In the genomic region with DNA sequence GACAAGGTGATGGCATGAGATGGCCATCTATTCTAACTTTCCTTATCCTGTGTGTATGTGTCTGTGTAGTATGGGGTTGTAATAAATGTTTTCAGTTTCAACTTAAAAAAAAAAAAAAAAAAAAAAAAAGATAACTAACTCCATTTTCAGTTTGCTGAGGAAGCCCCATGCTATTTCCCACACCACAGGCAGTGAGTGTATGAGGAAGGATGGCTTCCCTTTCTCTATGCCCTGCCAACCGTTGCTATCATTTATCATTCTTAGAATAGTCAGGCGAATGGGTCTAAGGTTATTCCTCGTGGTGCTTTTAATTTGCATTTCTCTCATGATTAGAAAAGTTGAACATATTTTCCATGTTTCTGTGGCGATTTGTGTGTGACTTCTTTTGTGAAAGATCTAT, we compare ENCODE assay signal across 27 mouse cellular contexts. TPM values are rescaled to one million over a fixed set of nuclear protein-coding genes. Genes with fewer than 3 reads are reported as not detected.
"Had no signal": no experiment of that assay in that cellular context is flagged by ENCODE, and none has a peak within 500 bp of the region (broad histone marks: within the 10 kb centered on the region; RNA-seq: fewer than 3 reads in every experiment).

No protein-coding gene starts in this region.

- H3K4me1 ChIP-seq: limb, embryonic 10.5 days; limb, embryonic 13.5 days; liver, embryonic 12.5 days; liver, embryonic 15.5 days; neural tube, embryonic 12.5 days; neural tube, embryonic 15.5 days had no signal

- H3K9me3 ChIP-seq: limb, embryonic 10.5 days; limb, embryonic 13.5 days; liver, embryonic 12.5 days; liver, embryonic 15.5 days; neural tube, embryonic 12.5 days; neural tube, embryonic 15.5 days had no signal

- DNase-seq: kidney, adult 18-20 months; kidney, adult 9 months; kidney, postnatal 14 days; kidney, postnatal 4 days; layer of hippocampus, adult 9-11 months; liver; lung, adult 2 months; midbrain, embryonic 14.5 days; retina, postnatal 1 day; right cerebral cortex, postnatal 25 days; spleen, adult 18-20 months; thymus, adult 18-20 months; thymus, postnatal 14 days; thymus, postnatal 4 days had no signal

- H3K4me2 ChIP-seq: limb, embryonic 13.5 days; liver, embryonic 12.5 days; liver, embryonic 15.5 days; midbrain, embryonic 11.5 days; neural tube, embryonic 12.5 days; neural tube, embryonic 15.5 days had no signal

- ATAC-seq: liver, embryonic 12.5 days; lung, postnatal 0 days had no signal

- H3K27ac ChIP-seq: limb, embryonic 10.5 days; limb, embryonic 13.5 days; liver, embryonic 12.5 days; liver, embryonic 15.5 days; macrophage; neural tube, embryonic 12.5 days; neural tube, embryonic 15.5 days had no signal

- H3K4me3 ChIP-seq: limb, embryonic 10.5 days; limb, embryonic 13.5 days; liver, embryonic 12.5 days; liver, embryonic 15.5 days; neural tube, embryonic 12.5 days; neural tube, embryonic 15.5 days had no signal

- H3K36me3 ChIP-seq: limb, embryonic 10.5 days; limb, embryonic 13.5 days; liver, embryonic 12.5 days; liver, embryonic 15.5 days; neural tube, embryonic 12.5 days; neural tube, embryonic 15.5 days had no signal

- H3K27me3 ChIP-seq: limb, embryonic 13.5 days; liver, embryonic 12.5 days; liver, embryonic 15.5 days; neural tube, embryonic 12.5 days; neural tube, embryonic 15.5 days had no signal

- H3K9ac ChIP-seq: limb, embryonic 13.5 days; liver, embryonic 12.5 days; liver, embryonic 15.5 days; neural tube, embryonic 12.5 days; neural tube, embryonic 15.5 days had no signal

RNA-seq across cellular contexts. Expression of a gene that starts 58.4 kb away (rescaled TPM):
- total RNA-seq: megakaryocyte-erythroid progenitor cell, adult 5-6 weeks had no signal
- polyA plus RNA-seq: kidney, embryonic 16.5 days; limb, embryonic 10.5 days; limb, embryonic 13.5 days; liver, embryonic 12.5 days; liver, embryonic 15.5 days; lung, adult 2 months; macrophage; stomach, embryonic 16.5 days; testis, adult 2 months had no signal
